In genomic region chr12:33980159-33980558, GRCm38 (mm10) we compare ENCODE assay signal across 25 mouse cellular contexts. TPM values are rescaled to one million over a fixed set of nuclear protein-coding genes. Genes with fewer than 3 reads are reported as not detected.
"Had no signal": no experiment of that assay in that cellular context is flagged by ENCODE, and none has a peak within 500 bp of the region (broad histone marks: within the 10 kb centered on the region; RNA-seq: fewer than 3 reads in every experiment).

No protein-coding gene starts in this region.

- H3K27me3 ChIP-seq: midbrain, embryonic 15.5 days; neural tube, embryonic 13.5 days; neural tube, embryonic 15.5 days had no signal

- ATAC-seq: midbrain, embryonic 13.5 days; midbrain, embryonic 15.5 days had no signal

- DNase-seq: lung, adult 18-20 months; lung, embryonic 14.5 days; lung, postnatal 10 days; lung, postnatal 4 days; retina, postnatal 1 day; right cerebral cortex, adult 18-20 months; right cerebral cortex, postnatal 25 days; right cerebral cortex, postnatal 4 days; spleen, adult 18-20 months; thymus, adult 2 months; thymus, postnatal 25 days; thymus, postnatal 4 days had no signal

- H3K36me3 ChIP-seq: midbrain, embryonic 10.5 days; midbrain, embryonic 13.5 days; midbrain, embryonic 15.5 days; neural tube, embryonic 13.5 days; neural tube, embryonic 15.5 days had no signal

- H3K9me3 ChIP-seq: midbrain, embryonic 10.5 days; midbrain, embryonic 13.5 days; midbrain, embryonic 15.5 days; neural tube, embryonic 13.5 days; neural tube, embryonic 15.5 days had no signal

- H3K9ac ChIP-seq: lung, embryonic 14.5 days; midbrain, embryonic 13.5 days; midbrain, embryonic 15.5 days; neural tube, embryonic 13.5 days; neural tube, embryonic 15.5 days had no signal

- H3K4me1 ChIP-seq: midbrain, embryonic 13.5 days; midbrain, embryonic 15.5 days; neural tube, embryonic 13.5 days had no signal

- H3K27ac ChIP-seq: midbrain, embryonic 10.5 days; midbrain, embryonic 13.5 days; midbrain, embryonic 15.5 days; neural tube, embryonic 13.5 days; neural tube, embryonic 15.5 days had no signal

- H3K4me3 ChIP-seq: midbrain, embryonic 10.5 days; midbrain, embryonic 13.5 days; midbrain, embryonic 15.5 days; myocyte; neural tube, embryonic 13.5 days; neural tube, embryonic 15.5 days had no signal

- H3K4me2 ChIP-seq: lung, embryonic 14.5 days; midbrain, embryonic 13.5 days; midbrain, embryonic 15.5 days; neural tube, embryonic 13.5 days; neural tube, embryonic 15.5 days had no signal

RNA-seq across cellular contexts. Expression of gene Ferd3l, which starts 51.9 kb away (rescaled TPM):
- polyA plus RNA-seq: liver, embryonic 16.5 days; lung, embryonic 14.5 days; lung, embryonic 16.5 days; myocyte; small intestine, adult 2 months; stomach, embryonic 14.5 days; stomach, embryonic 16.5 days; testis, adult 2 months; thymus, adult 2 months; urinary bladder, adult 2 months had no signal
